Mouse (Mus musculus): ENCODE data around the gene Fkbp4. TPM values are rescaled to one million over a fixed set of nuclear protein-coding genes. Genes with fewer than 3 reads are reported as not detected.

Gene Fkbp4
- polyA plus RNA-seq, 1 experiment from 2014 or later = 427 TPM

DNA sequence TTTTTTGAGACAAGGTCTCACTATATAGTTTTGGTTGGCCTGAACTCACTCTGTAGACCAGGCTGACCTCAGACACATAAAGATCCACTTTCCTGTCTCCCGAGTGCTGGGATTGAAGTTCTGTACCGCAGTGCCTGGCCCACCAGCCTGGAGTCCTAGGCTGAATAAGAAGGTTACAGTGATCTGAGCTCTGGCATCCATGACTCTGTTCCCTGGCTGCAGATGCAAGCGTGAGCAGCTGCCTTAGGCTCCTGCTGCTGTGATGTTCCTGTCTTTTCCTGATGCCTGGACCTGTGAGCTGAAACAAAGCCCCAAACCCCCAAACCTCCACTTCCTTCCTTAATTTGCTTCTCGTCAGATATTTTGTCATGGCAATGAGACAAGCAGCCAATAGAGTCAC, 26.5 kb upstream of the Fkbp4 start:
- Histone ChIP-seq H3K27me3 (ENCODE audit: control insufficient read depth, insufficient read depth, low read depth, low read length) (no peaks in the 10 kb centered on the region), H3K4me2 (ENCODE audit: low read depth, low read length) (no peak overlapping the region), H3K4me1 (replicated peaks; ENCODE audit: control insufficient read depth, insufficient read depth, low read length) (no peaks in the 10 kb centered on the region), H3K9me3 (ENCODE audit: control insufficient read depth, low read length) (no peaks in the 10 kb centered on the region), H3K27ac (ENCODE audit: low read length) (no peak overlapping the region), H3K4me3 (ENCODE audit: low read length) (no peak overlapping the region), H3K36me3 (ENCODE audit: control insufficient read depth, insufficient read depth, low read length) (no peaks in the 10 kb centered on the region), H3K9ac (ENCODE audit: low read length) (no peak overlapping the region)
- no peak for ATAC-seq (ENCODE audit: low read depth)
- 80% methylated on average over 4 of the region's 4 CpGs for WGBS

DNA sequence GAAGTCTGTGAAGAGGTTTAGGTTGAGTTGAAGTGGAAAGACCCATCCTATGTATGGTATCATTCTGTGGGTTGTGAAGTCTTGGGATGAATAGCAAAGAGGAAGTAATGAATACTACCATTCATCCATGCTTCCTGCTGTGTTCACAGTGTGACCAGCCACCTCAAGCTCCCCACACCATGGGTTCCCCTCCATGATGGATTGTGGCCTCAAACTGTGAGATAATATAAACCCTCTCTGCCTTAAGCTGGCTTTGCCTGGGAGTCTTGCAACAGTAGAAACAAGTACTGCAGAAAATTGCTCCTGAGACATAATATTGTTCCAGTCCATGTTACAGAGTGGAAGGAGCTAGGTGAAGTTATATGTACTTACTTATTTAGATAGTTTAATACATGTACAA, 23.1 kb upstream of the Fkbp4 start:
- H3K4me1 ChIP-seq (replicated peaks; ENCODE audit: control insufficient read depth, insufficient read depth, low read length) = no peaks in the 10 kb centered on the region; the same call in 1 of the 2 replicates
- H3K36me3 ChIP-seq (ENCODE audit: control insufficient read depth, insufficient read depth, low read length) = no peaks in the 10 kb centered on the region
- no peaks in the 10 kb centered on the region for H3K27me3 ChIP-seq (ENCODE audit: control insufficient read depth, insufficient read depth, low read depth, low read length)
- no peak for ATAC-seq (ENCODE audit: low read depth)
- H3K27ac ChIP-seq (ENCODE audit: low read length) = no peak overlapping the region
- no peak overlapping the region for H3K4me2 ChIP-seq (ENCODE audit: low read depth, low read length)
- no peak overlapping the region for H3K4me3 ChIP-seq (ENCODE audit: low read length)
- H3K9ac ChIP-seq (ENCODE audit: low read length) = no peak overlapping the region
- H3K9me3 ChIP-seq (ENCODE audit: control insufficient read depth, low read length) = no peaks in the 10 kb centered on the region

DNA sequence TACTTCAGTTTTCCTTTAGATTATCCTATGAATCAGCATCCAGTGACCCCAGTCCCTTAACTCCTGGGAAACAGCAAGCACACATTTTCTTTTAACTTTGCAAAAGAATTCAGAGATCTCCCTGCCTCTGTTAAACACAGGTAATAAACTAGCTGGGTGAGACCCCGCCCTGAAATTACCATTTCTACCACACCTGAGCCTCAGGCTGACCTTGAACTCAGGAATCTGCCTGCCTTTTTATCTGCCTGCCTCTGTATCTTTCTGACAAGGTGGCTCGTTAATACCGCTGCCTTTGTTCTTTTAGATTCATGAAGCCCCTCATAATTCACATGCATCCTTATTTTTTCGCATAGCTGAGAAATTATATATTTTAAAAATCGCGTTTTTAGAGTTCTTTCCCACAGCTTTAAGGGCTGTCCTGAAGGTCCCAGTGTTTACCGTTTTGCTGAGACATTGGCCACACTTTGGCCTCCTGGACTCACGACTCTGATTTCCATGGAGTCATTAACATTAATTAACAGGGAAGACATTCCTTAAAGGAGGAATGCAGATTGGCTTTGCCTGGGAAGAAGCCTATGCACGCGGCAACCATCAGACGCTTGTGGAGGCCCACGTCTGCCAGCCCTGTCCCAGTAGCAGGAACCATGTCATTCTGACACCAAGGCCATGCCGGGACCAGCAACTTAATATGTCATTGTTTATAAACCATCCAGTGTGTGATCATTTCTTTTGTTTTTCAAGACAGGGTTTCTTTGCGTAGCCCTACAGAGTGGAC, 22.4 kb upstream of the Fkbp4 start:
- no peak for ATAC-seq (ENCODE audit: low read depth)
- Histone ChIP-seq H3K36me3 (ENCODE audit: control insufficient read depth, insufficient read depth, low read length) (no peaks in the 10 kb centered on the region), H3K27ac (ENCODE audit: low read length) (no peak overlapping the region), H3K9ac (ENCODE audit: low read length) (no peak overlapping the region), H3K9me3 (ENCODE audit: control insufficient read depth, low read length) (no peaks in the 10 kb centered on the region), H3K4me2 (ENCODE audit: low read depth, low read length) (no peak overlapping the region), H3K4me1 (replicated peaks; ENCODE audit: control insufficient read depth, insufficient read depth, low read length) (peaks cover 4% of the 10 kb centered on the region; the same call in 1 of the 2 replicates), H3K27me3 (ENCODE audit: control insufficient read depth, insufficient read depth, low read depth, low read length) (no peaks in the 10 kb centered on the region), H3K4me3 (ENCODE audit: low read length) (no peak overlapping the region)
- 74% methylated on average over 14 of the region's 14 CpGs for WGBS

DNA sequence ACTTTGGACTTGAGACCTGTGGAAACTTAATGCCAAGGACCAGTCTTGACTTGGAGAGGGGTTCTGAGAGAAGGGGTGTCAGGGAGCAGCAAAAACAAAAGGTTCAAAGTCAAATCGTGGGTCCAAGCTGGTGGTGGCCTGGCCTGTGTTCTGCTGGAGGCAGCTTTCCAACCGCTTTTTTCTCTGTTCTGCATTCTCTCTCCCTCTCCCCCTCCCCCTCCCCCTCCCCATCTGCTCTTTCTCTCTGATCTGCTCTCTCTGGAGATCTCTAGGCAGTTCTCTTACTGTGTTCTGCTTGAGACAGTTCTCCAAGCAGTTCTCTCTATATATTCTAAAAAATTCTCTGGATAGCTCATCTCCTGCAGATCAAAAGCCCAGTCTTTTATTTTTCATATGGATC, 21.8 kb upstream of the Fkbp4 start:
- Histone ChIP-seq H3K4me2 (ENCODE audit: low read depth, low read length) (no peak overlapping the region), H3K9me3 (ENCODE audit: control insufficient read depth, low read length) (no peaks in the 10 kb centered on the region), H3K36me3 (ENCODE audit: control insufficient read depth, insufficient read depth, low read length) (no peaks in the 10 kb centered on the region), H3K4me1 (replicated peaks; ENCODE audit: control insufficient read depth, insufficient read depth, low read length) (peaks cover 4% of the 10 kb centered on the region; the same call in 1 of the 2 replicates), H3K27me3 (ENCODE audit: control insufficient read depth, insufficient read depth, low read depth, low read length) (no peaks in the 10 kb centered on the region), H3K4me3 (ENCODE audit: low read length) (no peak overlapping the region), H3K27ac (ENCODE audit: low read length) (no peak overlapping the region), H3K9ac (ENCODE audit: low read length) (no peak overlapping the region)
- ATAC-seq (ENCODE audit: low read depth) = no peak
- WGBS = 43% methylated on average over 2 of the region's 2 CpGs

DNA sequence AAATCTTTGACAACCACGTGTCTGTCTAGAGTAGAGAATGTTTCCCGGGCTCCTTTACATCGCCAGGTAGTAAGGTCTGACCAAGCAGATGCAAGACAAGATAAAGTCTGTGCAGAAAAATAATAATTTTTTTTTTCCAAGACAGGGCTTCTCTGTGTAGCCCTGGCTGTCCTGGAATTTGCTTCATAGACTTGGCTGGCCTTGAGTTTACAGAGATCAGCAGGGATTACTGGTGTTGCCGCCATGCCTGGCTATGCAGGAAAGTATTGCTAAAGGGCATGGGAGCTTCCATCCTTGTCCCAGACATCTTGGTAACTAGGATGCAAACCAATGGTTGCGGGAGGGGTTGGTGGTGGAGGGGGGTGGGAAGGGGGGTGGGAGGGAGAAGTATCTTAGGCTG, 18.7 kb upstream of the Fkbp4 start:
- H3K9me3 ChIP-seq (ENCODE audit: control insufficient read depth, low read length) = no peaks in the 10 kb centered on the region
- no peak overlapping the region for H3K4me3 ChIP-seq (ENCODE audit: low read length)
- H3K27me3 ChIP-seq (ENCODE audit: control insufficient read depth, insufficient read depth, low read depth, low read length) = no peaks in the 10 kb centered on the region
- no peaks in the 10 kb centered on the region for H3K36me3 ChIP-seq (ENCODE audit: control insufficient read depth, insufficient read depth, low read length)
- H3K4me1 ChIP-seq (replicated peaks; ENCODE audit: control insufficient read depth, insufficient read depth, low read length) = peaks cover 4% of the 10 kb centered on the region; the same call in 1 of the 2 replicates
- no peak for ATAC-seq (ENCODE audit: low read depth)
- H3K27ac ChIP-seq (ENCODE audit: low read length) = no peak overlapping the region
- no peak overlapping the region for H3K9ac ChIP-seq (ENCODE audit: low read length)
- WGBS = 79% methylated on average over 5 of the region's 5 CpGs
- H3K4me2 ChIP-seq (ENCODE audit: low read depth, low read length) = no peak overlapping the region

DNA sequence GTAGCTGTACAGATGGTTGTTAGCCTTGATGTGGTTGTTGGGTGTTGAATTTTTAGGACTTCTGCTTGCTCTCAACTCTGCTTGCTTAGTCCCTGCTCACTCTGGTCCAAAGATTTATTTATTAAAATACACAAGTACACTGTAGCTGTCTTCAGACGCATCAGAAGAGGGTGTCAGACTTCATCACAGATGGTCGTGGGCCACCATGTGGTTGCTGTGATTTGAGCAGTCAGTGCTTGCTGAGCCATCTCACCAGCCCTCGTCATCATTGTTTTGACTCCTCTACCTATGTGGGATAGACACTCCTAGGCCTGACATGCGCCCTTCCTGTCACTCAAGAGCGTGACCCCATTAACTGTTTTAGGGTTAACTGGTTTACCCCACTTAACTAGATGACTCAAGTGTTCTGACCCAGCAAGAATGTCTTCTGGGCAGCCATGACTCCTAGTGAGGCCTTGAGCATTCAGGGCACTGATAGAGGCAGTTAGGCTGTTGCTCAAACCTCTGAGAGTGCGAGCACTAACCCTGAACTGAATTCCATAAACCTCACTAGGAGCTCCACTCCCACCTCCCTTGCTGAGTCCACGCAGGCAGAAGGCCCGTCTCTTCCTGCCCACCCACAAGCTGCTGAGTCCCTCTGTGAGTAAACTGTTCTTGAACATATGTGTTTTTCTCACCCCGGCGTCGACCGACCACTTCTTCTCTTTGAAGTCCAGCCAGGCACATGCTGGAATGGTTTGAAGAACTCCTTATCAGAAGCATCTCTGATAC, 17.5 kb upstream of the Fkbp4 start:
- Histone ChIP-seq H3K4me3 (ENCODE audit: low read length) (no peak overlapping the region), H3K4me1 (replicated peaks; ENCODE audit: control insufficient read depth, insufficient read depth, low read length) (peaks cover 4% of the 10 kb centered on the region; the same call in 1 of the 2 replicates), H3K36me3 (ENCODE audit: control insufficient read depth, insufficient read depth, low read length) (no peaks in the 10 kb centered on the region), H3K9me3 (ENCODE audit: control insufficient read depth, low read length) (no peaks in the 10 kb centered on the region), H3K4me2 (ENCODE audit: low read depth, low read length) (no peak overlapping the region), H3K9ac (ENCODE audit: low read length) (no peak overlapping the region), H3K27ac (ENCODE audit: low read length) (no peak overlapping the region), H3K27me3 (ENCODE audit: control insufficient read depth, insufficient read depth, low read depth, low read length) (no peaks in the 10 kb centered on the region)
- 42% methylated on average over 12 of the region's 12 CpGs for WGBS
- ATAC-seq (ENCODE audit: low read depth) = no peak

DNA sequence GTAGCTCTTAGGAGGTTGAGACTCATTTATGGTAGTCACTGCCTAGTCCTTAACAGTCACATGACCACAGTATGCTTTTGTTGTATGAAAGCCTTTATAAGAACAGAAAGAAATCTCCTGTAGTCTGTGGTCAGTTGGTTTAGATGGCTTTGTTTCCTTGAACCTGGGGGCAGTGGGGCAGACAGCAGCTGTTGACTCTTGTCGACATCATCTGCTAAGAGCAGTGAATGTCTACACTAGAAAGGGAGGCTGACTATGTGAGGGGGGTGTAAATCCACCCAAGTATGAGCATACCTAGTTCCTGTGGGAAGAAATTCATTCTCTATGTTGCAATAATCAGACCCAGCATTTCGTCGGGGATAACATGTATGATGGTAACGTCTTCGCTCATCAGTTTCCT, 8.6 kb upstream of the Fkbp4 start:
- no peak overlapping the region for H3K27ac ChIP-seq (ENCODE audit: low read length)
- no peaks in the 10 kb centered on the region for H3K9me3 ChIP-seq (ENCODE audit: control insufficient read depth, low read length)
- 95% methylated on average over 5 of the region's 5 CpGs for WGBS
- H3K9ac ChIP-seq (ENCODE audit: low read length) = no peak overlapping the region
- ATAC-seq (ENCODE audit: low read depth) = no peak
- H3K4me2 ChIP-seq (ENCODE audit: low read depth, low read length) = no peak overlapping the region
- no peak overlapping the region for H3K4me3 ChIP-seq (ENCODE audit: low read length)
- H3K36me3 ChIP-seq (ENCODE audit: control insufficient read depth, insufficient read depth, low read length) = no peaks in the 10 kb centered on the region
- H3K27me3 ChIP-seq (ENCODE audit: control insufficient read depth, insufficient read depth, low read depth, low read length) = no peaks in the 10 kb centered on the region
- no peaks in the 10 kb centered on the region for H3K4me1 ChIP-seq (replicated peaks; ENCODE audit: control insufficient read depth, insufficient read depth, low read length)

DNA sequence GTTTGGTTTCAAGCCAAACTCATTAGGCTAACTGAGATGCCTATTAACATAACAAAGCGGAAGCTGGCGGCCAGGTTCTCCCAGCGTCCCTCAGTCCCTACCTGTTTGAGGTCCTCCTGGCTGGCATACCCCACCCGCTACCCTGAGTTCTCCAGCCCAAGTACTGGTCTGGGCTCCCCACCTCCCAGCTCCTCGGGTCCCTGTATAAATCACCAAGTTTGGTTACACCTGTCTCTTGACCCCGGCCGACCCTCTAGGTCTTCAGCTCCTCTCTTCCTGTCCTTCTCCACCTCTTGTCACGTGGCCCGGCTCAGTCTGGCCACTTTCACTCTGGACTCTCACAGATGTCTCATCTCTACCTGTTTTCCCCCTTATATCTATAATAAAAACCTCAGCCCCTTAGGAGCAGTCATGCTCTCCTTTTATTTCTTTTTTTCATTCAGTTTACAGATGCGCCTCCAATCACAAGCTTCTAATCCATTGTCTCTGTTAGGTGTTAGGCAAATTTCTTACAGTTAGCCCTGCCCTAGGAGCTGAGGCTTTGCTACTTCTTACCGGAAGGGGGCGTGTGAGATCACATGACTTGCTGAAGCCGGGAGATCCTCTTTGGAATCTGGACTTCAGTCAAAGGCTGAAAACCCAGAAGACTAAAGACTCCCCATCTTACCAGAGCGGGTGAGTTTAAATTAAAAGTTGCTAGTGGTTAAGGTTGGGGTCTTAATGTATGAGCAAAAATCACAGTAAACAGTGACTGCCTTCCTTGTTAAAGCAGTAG, 7.5 kb upstream of the Fkbp4 start:
- 24% methylated on average over 14 of the region's 14 CpGs for WGBS
- peak; percentile 65 for ATAC-seq (ENCODE audit: low read depth)
- Histone ChIP-seq H3K27me3 (ENCODE audit: control insufficient read depth, insufficient read depth, low read depth, low read length) (no peaks in the 10 kb centered on the region), H3K4me3 (ENCODE audit: low read length) (peak overlapping the region; percentile 3; the same call in 1 of the 2 replicates), H3K9ac (ENCODE audit: low read length) (peak overlapping the region; percentile 53), H3K4me2 (ENCODE audit: low read depth, low read length) (peak overlapping the region; percentile 46), H3K9me3 (ENCODE audit: control insufficient read depth, low read length) (no peaks in the 10 kb centered on the region), H3K4me1 (replicated peaks; ENCODE audit: control insufficient read depth, insufficient read depth, low read length) (no peaks in the 10 kb centered on the region), H3K27ac (ENCODE audit: low read length) (no peak overlapping the region), H3K36me3 (ENCODE audit: control insufficient read depth, insufficient read depth, low read length) (no peaks in the 10 kb centered on the region)

DNA sequence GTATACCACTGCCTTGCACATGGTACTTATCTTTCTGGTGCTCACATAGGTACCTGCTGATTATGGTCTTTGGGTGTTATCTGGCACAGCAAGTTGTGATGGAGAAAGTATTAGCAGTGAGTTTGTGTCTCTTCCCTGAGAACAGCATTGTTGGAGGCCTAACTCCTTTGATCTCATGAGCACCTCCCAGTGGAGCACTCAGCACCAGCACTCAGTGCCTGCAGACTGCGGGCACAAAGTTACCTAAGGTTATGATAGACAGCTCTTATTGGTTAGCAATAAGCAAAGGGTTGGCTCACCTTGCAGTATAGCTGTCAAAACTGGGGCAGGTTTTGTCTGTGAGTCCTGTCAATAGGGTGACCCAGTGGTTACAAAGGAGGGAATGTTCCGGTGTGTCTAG, 1.8 kb upstream of the Fkbp4 start:
- Histone ChIP-seq H3K4me2 (ENCODE audit: low read depth, low read length) (no peak overlapping the region), H3K27ac (ENCODE audit: low read length) (no peak overlapping the region), H3K36me3 (ENCODE audit: control insufficient read depth, insufficient read depth, low read length) (peaks cover 6% of the 10 kb centered on the region), H3K9me3 (ENCODE audit: control insufficient read depth, low read length) (no peaks in the 10 kb centered on the region), H3K4me3 (ENCODE audit: low read length) (no peak overlapping the region), H3K4me1 (replicated peaks; ENCODE audit: control insufficient read depth, insufficient read depth, low read length) (peaks cover 20% of the 10 kb centered on the region), H3K9ac (ENCODE audit: low read length) (no peak overlapping the region), H3K27me3 (ENCODE audit: control insufficient read depth, insufficient read depth, low read depth, low read length) (no peaks in the 10 kb centered on the region)
- ATAC-seq (ENCODE audit: low read depth) = no peak
- WGBS = 83% methylated on average over 2 of the region's 2 CpGs

Data from lung, embryonic 16.5 days (tissue).